Mouse (Mus musculus) c-Kit-positive CD71-positive TER-119-positive erythroid progenitor cells, embryonic 14.5 days (primary cell): Measurements from ENCODE around the gene Olfr1283.
"Not testable (repeated sequence)": the region's sequence is repeated elsewhere in the genome, so short reads cannot be mapped to it uniquely, and the experiment has no call there.

Experiments used
- DNase-seq: peaks from one replicate; pipeline ENCODE4 v3.0.0-alpha.2; 2013; ENCODE audit warnings: low spot score

Olfr1283 gene

GRCm38 (mm10) chr2:111366490-111366889, at the start of gene Olfr1283:
TSS of gene Olfr1283 (plus strand) at chr2:111366790.
- DNase-seq: no peak

GRCm38 (mm10) chr2:111326220-111326619, 40.4 kb upstream of the Olfr1283 start, which contains the start of gene Olfr1281:
TSS of gene Olfr1281 (plus strand) at chr2:111326520.
- DNase-seq: no peak

- not testable (repeated sequence) for DNase-seq
Measured at GRCm38 (mm10) chr2:111333721-111334120, 32.9 kb upstream of the Olfr1283 start.

GRCm38 (mm10) chr2:111335976-111336375, 30.6 kb upstream of the Olfr1283 start, which contains the start of gene Olfr1282:
TSS of gene Olfr1282 (minus strand) at chr2:111336076.
- no peak for DNase-seq

- no peak for DNase-seq
Measured at GRCm38 (mm10) chr2:111375222-111375621, 8.6 kb downstream of the Olfr1283 start, which contains the start of gene Olfr1284. TSS of gene Olfr1284 (plus strand) at chr2:111375522.
